Mouse (Mus musculus): ENCODE results near the gene Rbmy. TPM values are rescaled to one million over a fixed set of nuclear protein-coding genes. Genes with fewer than 3 reads are reported as not detected.
"Not testable (repeated sequence)": the region's sequence is repeated elsewhere in the genome, so short reads cannot be mapped to it uniquely, and the experiment has no call there.

Gene Rbmy
- not detected in 2 replicates for polyA plus RNA-seq (2014; fragmentation: Nextera tagmentation; extraction: Ambion mirVana)

- H3K4me1 ChIP-seq (replicated peaks; ENCODE audit: control insufficient read depth, insufficient read depth, low read length); H3K36me3 ChIP-seq (ENCODE audit: control insufficient read depth, insufficient read depth, low read length); ATAC-seq (replicated peaks; ENCODE audit: low FRiP score); H3K9ac ChIP-seq (ENCODE audit: low read depth, low read length); H3K4me2 ChIP-seq; H3K27me3 ChIP-seq (replicated peaks; ENCODE audit: control insufficient read depth, insufficient read depth, low read length); DNase-seq (ENCODE audit: low spot score); H3K4me3 ChIP-seq (ENCODE audit: low read depth, low read length); H3K27ac ChIP-seq (ENCODE audit: low read depth, low read length); H3K9me3 ChIP-seq (ENCODE audit: control insufficient read depth, low read length): not testable (repeated sequence)
- WGBS = no CpG with 5 or more reads among the region's 9 CpGs
These were observed at the start of gene Rbmy, which contains the start of gene Gm10256 for GRCm38 (mm10) chrY:2830380-2830779. Gene Rbmy (plus strand): TSS chrY:2830680. Gene Gm10256 (plus strand): TSS chrY:2830699.

GRCm38 (mm10) chrY:2796105-2796504 is 34.4 kb upstream of the Rbmy start, which contains the start of gene Gm4064:
Gene Gm4064 (minus strand): TSS chrY:2796205.
- H3K4me2 ChIP-seq; H3K9ac ChIP-seq (ENCODE audit: low read depth, low read length); H3K4me1 ChIP-seq (replicated peaks; ENCODE audit: control insufficient read depth, insufficient read depth, low read length); H3K27me3 ChIP-seq (replicated peaks; ENCODE audit: control insufficient read depth, insufficient read depth, low read length); H3K36me3 ChIP-seq (ENCODE audit: control insufficient read depth, insufficient read depth, low read length); DNase-seq (ENCODE audit: low spot score); H3K9me3 ChIP-seq (ENCODE audit: control insufficient read depth, low read length); H3K4me3 ChIP-seq (ENCODE audit: low read depth, low read length); ATAC-seq (replicated peaks; ENCODE audit: low FRiP score); H3K27ac ChIP-seq (ENCODE audit: low read depth, low read length): not testable (repeated sequence)
- no CpG with 5 or more reads among the region's 8 CpGs for WGBS

Other genes starting within 250 kb of the Rbmy start
- not detected in 2 replicates for gene H2al2c, start 231.6 kb upstream of the Rbmy start, polyA plus RNA-seq (2014; fragmentation: Nextera tagmentation; extraction: Ambion mirVana)
- not detected in 2 replicates for gene Sry, start 167.0 kb upstream of the Rbmy start, polyA plus RNA-seq (2014; fragmentation: Nextera tagmentation; extraction: Ambion mirVana)
- gene H2al2b, start 110.0 kb upstream of the Rbmy start, polyA plus RNA-seq (2014; fragmentation: Nextera tagmentation; extraction: Ambion mirVana) = not detected in 2 replicates
- not detected in 2 replicates for gene Gm4064, start 34.5 kb upstream of the Rbmy start, polyA plus RNA-seq (2014; fragmentation: Nextera tagmentation; extraction: Ambion mirVana)
- gene Gm10256, start within 50 bp of the Rbmy start, polyA plus RNA-seq (2014; fragmentation: Nextera tagmentation; extraction: Ambion mirVana) = not detected in 2 replicates
- gene Gm10352, start 70.3 kb downstream of the Rbmy start, polyA plus RNA-seq (2014; fragmentation: Nextera tagmentation; extraction: Ambion mirVana) = not detected in 2 replicates
- not detected in 2 replicates for gene Gm29289, start 101.9 kb downstream of the Rbmy start, polyA plus RNA-seq (2014; fragmentation: Nextera tagmentation; extraction: Ambion mirVana)

Data from liver, embryonic 11.5 days (tissue).